Mouse (Mus musculus): ENCODE data around the gene Grhl3. TPM values are rescaled to one million over a fixed set of nuclear protein-coding genes. Genes with fewer than 3 reads are reported as not detected.

The Grhl3 gene
- total RNA-seq, 2 experiments from 2014 or later: 0.11 TPM; not detected in 1

DNA sequence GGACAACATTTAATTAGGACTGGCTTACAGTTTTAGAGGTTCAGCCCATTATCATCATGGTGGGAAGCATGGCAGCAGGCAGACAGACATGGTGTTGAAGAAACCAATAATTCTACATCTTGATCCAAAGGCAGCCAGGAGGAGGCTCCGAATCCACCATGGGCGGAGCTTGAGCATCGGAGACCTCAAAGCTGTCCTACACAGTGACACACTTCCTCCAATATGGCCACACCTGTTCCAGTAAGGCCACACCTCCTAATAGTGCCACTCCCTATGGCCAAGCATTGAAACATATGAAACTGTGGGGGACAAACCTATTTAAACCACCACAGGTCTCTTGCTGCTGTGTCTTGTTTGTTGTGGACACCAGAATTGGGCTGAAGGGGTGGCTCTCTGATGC is 38.4 kb downstream of the Grhl3 start:
- DNase-seq (ENCODE audit: low spot score): no peak
- intact Hi-C loops (cut with DNase I): no loop called here

DNA sequence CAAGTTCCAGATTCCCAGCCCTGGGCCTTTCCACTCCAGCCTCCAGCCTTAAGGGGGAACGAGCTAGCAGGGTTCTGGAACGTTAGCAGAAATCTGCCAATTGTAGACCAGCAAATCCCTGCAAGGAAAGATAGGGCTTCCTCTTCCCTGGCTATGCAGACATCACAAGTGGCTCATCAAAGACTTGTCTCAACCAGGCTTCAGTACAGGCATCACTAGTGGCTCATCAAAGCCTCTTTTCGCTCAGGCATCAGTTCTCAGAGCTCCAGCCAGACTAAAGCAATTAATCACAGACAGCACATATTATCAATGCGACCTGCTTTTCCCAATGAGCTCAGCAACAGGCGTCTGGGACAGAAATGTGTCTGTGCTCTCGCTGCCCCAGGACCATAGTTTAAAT is 40.4 kb downstream of the Grhl3 start:
- no peak for DNase-seq (ENCODE audit: low spot score)
- intact Hi-C loops (cut with DNase I): no loop called here

DNA sequence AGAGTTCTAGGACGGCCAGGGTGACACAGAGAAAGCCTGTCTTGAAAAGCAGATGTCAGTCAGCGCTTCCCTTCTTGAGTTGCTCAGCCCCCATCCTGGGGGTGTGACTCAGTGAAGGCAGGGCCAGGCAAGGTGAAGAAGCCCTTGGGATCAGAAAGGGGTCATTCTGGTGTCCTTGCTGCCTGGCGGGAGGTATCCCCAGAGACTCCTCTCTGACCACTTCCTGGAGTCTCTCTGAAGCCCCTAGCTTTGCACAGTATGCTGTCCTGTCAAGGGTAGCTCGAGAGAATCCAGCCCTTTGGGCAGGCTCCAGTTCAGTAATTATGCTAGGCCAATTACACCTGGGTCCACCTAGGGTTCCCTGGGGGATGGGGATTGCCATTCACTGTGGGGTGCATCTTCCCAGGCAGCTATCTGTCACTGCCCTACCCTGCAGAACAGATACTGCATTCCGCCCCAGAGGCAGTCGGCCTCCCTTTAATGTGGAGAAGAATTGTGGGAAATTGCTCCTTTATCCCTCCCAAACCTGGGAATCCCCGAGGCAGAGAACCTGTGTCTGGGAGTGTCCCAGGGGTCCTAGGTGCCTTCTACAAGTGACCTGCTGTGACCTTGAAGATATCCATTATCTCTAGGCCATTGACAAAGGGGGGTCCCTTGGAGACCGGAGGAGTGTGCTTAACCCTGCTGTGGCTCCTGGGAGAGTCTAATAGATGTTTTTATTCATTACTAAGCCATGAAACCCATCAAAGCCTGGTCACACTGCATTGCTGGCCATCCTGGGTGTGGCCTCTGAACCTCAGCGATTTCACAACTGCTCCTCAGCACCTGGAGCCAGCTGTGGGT is 41.4 kb downstream of the Grhl3 start:
- intact Hi-C loops (cut with DNase I): no loop called here
- DNase-seq (ENCODE audit: low spot score): no peak

DNA sequence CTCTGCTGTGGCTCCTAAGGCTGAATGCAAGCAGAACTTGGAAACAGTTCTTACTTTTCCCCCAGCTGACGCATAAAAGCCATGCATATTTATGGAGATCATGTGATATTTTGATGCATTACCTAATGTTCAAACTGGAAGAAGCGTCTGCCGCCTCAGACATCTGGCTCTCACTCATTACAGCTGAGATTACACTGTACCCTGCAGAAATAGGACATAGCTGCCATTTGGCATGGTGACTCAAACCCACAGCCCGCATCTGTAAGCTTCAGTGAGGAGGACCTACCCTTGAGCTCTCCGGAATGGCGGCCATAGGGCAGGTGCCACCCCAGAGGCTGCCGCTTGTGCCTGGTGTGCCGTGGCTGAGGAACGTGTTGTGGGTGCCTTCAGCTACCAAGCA is 42.2 kb downstream of the Grhl3 start:
- no peak for DNase-seq (ENCODE audit: low spot score)
- intact Hi-C loops (cut with DNase I): no loop called here

DNA sequence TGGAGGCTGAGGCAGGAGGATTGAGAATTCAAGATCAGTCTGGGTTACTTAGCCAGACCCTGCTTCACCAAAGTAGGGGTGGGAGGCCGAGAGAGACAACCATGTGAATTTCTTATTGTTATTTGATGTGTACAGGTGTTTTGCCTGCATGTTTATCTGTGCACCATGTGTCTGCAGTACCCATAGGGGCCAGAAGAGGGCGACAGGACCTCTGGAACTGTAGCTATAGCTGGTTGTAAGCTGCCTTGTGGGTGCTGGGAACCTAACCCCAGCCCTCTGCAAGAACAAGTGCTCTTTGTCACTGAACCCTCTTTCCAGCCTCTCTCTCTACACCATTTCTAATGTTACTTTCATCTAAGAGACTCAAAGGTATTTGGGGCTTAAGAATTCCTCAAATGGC is 43.2 kb downstream of the Grhl3 start:
- DNase-seq (ENCODE audit: low spot score): no peak
- intact Hi-C loops (cut with DNase I): no loop called here

DNA sequence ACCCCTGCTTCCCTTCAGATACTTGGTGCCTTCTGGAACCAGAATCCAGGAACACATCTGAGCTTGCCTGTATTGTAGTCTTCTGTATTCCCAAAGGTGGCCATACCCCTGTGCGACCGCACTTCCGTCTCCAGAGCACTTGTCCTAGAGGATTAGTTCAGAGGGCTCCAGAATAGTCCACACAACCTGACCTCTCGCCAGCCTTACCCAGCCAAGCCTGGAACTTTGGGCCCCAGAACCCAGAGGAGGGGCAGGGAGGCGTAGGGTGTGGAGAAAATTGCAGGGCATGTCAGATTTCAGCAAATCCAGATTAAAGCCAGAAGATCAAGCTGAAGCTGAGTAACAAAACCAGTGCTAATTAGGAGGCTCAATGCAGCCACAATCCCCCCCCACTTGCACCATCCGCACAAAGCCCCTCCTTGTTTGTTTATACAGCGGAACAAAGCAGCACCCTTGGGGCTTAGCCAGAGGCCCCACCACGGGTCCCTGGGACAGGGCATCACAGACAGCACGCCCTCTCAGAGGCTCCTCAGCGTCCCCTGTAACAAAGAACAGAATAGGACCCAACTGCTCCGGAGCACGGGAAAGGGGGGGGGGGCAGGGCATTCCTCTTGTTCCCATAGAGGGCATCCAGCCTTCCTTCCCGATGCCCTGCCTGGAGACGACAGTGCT is 47.3 kb downstream of the Grhl3 start:
- no peak for DNase-seq (ENCODE audit: low spot score)
- intact Hi-C loops (cut with DNase I): no loop called here

DNA sequence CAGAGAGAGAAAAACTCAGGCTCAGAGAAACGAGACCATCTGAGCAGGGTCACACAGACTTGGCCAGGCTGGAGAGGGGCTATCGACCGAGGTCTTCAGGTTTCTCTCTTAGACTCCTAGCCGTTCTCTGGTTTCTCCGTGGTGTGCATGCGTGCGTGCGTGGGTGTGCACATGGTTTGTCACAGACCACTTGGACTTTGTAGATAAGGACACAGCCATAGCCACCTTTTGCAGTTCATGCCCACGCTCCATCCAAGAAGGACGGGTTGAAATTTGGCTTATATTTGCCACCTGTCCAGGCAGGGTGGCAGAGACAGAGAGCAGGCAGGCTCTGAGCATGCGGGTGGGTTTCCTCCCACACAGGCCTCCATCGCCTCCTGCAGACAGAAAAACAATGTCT is 48.4 kb downstream of the Grhl3 start:
- intact Hi-C loops (cut with DNase I): no loop called here
- DNase-seq (ENCODE audit: low spot score): no peak

DNA sequence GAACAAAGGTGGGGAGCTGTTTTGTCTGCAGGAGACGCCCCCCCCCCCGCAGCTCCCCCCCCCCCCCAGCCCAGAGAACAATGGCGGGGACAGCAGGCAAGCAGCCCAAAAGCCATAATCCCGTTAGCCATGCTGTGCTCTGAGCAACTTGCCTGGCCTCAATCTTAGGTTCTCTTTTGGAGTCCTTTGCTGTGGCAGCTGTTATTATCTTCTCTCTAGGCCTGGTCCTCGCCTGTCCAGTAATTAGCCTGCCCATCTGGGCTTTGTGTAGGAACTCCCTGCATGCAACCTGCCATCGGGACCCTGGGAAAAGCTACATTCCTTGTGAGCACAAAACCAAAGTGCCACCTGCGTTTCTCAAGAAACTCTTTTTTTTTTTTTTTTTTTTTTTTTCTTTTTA is 49.5 kb downstream of the Grhl3 start:
- no peak for DNase-seq (ENCODE audit: low spot score)
- intact Hi-C loops (cut with DNase I): no loop called here

DNA sequence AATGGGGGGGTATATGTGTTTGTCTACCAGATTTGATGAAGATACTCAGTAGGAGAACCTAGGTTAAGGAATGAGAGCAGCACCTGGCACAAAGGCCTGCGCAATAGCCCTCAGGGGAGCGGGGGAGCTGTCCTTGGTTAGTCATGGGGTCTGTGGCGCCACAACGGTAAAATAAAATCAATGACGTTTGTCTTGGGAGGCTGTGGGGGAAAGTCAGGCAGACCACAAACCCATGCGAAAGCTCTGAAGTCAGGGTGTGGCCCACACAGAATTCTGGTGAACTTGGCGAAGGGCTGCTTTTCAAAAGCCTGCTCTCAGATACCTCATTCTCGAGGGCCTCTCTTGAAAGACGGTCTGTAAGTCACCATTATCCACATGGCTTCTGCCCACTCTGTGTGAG is 53.0 kb downstream of the Grhl3 start:
- DNase-seq (ENCODE audit: low spot score): no peak
- intact Hi-C loops (cut with DNase I): no loop called here

DNA sequence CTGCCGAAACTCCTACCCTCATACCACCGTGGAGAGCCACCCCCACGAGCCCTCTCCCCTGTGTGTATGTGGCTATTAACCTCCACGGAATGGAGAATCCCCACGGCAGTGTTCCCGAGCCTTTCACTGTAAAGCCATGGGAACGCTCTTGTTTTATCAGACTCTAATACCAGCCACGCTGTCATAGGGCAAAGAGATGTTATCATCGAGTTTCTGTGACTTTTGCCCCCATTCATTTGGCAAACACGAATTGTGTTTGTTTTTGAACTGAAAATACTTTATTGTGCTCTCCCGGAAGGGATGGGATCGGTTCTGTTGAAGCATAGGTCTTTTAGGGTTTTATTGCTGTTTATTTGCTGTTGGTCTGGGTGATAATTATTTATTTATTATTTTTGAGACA is 55.3 kb downstream of the Grhl3 start:
- no peak for DNase-seq (ENCODE audit: low spot score)
- intact Hi-C loops (cut with DNase I): loop anchor here (5.0 kb wide), 1 partner anchor 54 kb away; the partner anchor contains the start of gene Grhl3

DNA sequence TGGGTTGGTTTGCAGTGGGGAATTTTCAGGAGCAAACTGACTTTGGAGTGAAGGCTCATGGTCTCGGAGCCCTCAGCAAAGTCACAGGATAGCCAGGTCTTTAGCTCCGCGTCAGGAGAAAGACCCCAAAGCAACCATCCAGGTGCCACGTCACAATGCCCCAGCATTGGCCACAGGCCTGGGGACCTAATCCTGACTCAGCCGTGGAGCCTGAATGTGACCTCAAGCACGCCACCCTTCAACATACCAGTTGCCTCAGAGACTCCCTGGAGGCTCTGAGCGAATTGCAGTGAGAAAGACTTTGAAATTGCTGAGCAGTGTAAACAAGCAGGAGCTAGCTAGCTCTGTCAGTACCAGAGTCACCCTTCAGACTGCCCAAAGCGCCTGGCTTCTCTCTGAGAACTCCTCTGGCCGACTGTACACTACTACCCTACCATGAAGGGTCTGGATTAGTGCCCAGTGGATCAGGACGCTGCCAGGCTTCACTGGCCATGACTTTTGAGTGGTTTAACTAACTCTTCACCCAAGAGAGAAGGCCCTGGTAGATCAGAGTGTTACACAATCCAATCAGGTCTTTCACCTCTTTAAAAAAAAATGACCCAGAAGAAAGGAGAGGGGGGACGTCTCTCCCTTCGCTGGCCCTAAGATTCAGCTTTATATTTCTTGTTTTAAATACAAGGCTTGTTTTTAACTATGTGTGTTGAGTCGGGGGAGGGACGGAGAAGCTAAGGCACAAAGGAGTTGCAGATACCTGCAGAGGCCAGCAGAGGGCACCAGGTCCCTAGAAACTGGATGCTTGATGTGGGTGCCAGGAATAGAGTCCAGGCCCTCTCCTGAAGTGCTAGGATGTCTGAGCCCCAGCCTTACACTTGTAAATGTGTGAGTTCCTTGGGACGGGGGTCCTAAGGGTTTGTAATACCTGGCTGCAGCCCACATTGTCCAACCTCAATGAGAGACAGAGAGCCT is 56.8 kb downstream of the Grhl3 start:
- intact Hi-C loops (cut with DNase I): loop anchor here (1.0 to 5.0 kb wide), 2 partner anchors 56 to 151 kb away; partner anchors contain the start of gene Grhl3
- no peak for DNase-seq (ENCODE audit: low spot score)

DNA sequence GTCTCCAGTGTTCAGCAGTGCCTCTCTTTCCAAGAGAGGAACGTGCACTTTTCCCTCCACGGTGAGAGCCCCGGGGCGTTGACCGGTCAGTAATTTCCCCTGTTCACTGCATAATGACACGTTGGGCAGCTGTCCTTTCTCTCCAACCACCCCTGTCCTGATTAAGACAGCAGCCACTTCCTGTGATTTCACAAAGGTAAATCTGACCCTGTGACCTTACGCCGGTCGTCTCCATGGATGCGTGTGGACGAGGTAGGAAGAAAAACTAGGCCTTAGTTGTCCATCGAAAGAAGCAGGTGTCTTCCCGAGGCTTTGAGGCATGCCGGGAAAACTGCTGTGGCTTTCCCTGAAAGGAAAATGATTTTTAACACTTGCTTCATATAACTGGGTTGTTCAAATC is 58.5 kb downstream of the Grhl3 start:
- no peak for DNase-seq (ENCODE audit: low spot score)
- intact Hi-C loops (cut with DNase I): loop anchor here (5.0 kb wide), 1 partner anchor 57 kb away; the partner anchor contains the start of gene Grhl3

DNA sequence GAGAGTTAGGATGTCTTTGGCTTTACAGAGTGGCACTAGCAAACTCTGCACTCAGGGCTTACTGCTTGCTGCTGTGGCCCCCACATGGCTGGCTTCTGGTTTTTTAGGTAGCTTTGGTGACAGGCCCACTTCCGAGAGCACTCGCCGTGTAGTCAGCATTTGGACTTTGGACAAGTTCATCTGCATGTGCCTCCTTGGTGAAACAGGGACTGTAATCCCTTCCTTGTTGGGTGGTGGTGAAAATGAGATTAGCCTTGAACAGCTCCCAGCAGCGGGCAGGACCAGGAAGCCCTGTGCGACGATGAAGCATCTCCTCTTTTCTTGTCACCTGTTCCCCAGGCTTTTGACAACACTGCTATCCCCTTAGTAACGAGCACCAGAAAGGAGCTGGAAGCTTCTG is 59.6 kb downstream of the Grhl3 start:
- no peak for DNase-seq (ENCODE audit: low spot score)
- intact Hi-C loops (cut with DNase I): no loop called here

DNA sequence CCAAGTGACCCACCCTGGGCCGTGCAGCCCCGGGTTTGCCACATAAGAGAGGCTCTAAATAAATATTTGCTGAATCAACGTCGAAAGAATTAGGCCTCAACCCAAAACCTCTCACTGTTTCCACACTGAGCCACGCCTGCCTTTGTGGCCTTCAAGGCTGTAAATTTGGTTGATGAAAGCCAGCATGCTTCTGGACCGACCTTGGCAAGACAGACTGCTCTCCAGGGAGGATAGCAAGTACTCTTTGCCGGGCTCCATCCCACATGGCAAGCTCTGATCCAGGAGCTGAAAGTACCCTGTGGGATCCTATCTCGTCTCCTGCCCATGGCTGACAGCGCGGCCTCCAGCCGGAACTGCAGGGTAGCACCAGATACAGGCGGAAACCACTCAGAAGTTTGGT is 63.9 kb downstream of the Grhl3 start:
- intact Hi-C loops (cut with DNase I): loop anchor here (2.0 kb wide), 1 partner anchor 157 kb away; no protein-coding TSS in a partner anchor
- no peak for DNase-seq (ENCODE audit: low spot score)

DNA sequence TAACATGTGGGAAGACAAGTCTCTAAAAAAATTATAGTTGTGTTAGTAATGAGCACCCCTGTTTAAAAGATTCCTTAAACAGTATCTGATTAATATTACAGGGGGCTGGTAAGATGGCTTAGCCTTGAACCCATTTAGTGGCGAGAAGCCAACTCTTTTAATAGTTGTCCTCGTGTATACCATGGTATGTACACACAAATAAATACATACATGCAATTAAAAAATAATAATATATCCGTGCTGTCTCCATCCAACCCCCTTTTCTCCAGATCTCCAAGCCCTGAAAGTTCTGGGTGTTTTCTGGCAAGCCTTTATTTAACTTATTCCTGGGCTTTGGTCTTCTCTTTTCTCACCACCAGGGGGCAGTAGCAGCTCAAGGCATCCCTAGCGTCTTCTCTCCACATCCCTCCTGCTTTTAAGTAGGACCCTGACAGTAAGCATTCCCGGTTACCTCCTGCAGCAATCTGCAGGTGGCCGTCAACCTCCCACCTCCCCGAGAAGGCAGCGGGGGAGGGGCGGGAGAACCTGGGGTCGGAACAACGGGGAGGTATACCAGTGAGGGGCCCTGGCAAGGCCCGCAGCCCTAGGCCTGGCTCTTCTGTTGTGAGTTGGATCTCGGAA is 64.9 kb downstream of the Grhl3 start:
- intact Hi-C loops (cut with DNase I): loop anchor here (2.0 kb wide), 1 partner anchor 158 kb away; no protein-coding TSS in a partner anchor
- DNase-seq (ENCODE audit: low spot score): no peak

DNA sequence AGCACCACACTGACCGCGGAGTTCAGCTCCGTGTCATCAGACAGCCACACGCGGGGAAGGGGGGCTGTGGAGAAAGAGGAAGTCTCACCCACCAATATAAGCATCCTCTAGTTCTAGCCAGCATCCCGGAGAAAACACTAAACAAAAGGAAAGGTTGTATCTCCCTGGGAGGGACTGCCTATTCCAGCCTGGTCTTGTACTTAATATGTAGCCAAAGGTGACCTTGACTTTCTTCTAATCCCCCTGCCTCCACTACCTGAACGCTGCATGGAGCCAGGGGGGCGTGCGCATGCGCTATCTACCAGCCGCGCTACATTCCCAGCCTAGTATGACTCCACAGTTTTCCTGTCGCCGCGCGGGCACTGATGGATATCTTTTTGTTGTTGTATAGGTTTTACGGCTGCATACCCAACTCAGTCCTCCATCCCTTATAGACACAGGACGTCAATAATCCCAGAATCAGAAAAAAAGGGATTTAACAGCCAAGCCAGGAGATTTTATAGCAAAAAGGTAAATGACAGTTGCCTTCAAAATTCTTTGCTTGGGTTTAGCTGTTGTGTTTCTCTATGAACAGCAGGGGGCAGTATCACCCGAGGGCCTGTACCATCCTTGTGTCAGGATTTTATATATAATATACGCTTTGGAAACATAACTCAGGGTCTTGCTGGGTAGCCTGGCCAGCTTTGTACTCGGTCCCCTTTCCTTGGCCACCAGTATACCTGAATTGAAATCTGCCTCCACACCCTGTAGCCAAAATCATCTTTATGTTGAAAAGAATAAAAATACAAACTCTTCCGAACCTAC is 65.7 kb downstream of the Grhl3 start:
- intact Hi-C loops (cut with DNase I): loop anchor here (2.0 kb wide), 1 partner anchor 159 kb away; no protein-coding TSS in a partner anchor
- DNase-seq (ENCODE audit: low spot score): no peak

DNA sequence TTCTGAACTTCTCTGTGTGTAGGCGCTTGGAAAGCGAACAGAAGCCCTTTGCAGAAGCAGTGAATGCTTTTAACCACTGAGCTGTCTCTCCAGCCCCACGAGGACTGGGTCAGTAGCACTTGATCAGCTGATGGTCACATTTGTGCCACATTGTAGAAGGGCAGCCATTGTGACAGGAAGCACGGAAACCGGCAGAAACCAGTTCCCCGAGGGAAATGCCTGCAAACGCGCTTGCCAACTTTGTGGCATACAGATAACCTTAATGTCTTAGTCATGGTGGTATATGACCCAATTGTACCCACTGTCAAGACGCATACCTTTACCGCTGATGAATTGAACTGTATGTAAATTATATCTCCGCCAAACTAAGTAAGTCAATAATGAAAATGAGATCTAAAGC is 67.6 kb downstream of the Grhl3 start:
- intact Hi-C loops (cut with DNase I): no loop called here

DNA sequence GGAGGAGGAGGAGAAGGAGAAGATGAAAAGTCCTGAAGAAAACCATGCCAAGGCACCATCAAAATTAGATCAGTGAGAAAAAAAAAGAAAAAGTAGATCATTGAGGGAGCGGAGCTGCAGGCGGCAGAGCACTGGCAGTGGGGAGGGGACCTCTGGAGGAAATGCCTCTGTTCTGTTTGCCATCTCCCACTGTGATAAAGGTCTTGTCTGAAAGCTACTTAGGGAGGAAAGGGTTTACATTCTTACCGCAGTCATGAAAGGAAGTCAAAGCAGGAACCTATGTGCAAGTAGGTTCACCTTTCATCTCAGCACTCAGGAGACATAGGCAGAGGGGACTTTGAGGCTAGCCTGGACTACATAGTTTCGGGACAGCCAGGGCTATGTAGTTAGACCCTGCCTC is 71.8 kb downstream of the Grhl3 start:
- intact Hi-C loops (cut with DNase I): no loop called here

More for the DNA sequence above, 67.6 kb downstream of the Grhl3 start:
- no peak for DNase-seq (ENCODE audit: low spot score)

DNA sequence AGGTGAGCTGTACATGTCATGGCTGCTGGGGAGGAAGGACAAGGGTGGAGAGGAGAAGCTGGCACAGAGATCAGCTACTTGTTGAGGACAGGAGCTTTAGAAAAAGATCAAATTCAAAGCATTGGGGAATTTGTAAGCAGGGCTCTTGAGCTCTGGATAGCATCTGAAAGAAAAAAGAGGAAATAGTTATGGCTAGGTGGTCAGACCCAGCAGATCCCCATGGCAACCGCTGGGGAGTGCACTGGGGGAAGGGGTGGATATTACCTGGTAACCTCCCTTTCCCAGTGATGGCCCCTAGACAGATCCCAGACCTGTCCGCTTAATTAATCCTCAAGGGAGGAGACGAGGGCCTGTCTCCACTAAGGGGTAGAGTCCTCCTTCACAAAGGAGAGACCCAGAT is 73.6 kb downstream of the Grhl3 start:
- intact Hi-C loops (cut with DNase I): no loop called here
- DNase-seq (ENCODE audit: low spot score): no peak

More for the DNA sequence above, 71.8 kb downstream of the Grhl3 start:
- DNase-seq (ENCODE audit: low spot score): no peak
